Mouse (Mus musculus) forebrain, postnatal 0 days (tissue): ENCODE measurements around the gene Mllt3. TPM values are rescaled to one million over a fixed set of nuclear protein-coding genes. Genes with fewer than 3 reads are reported as not detected.
A peak's percentile ranks its signal among the peaks of the same experiment; 100 is the strongest.

Experiments
- ATAC-seq: fragments of 200-750 bp; cut with Nextera tagmentation; 2 replicates; pipeline ENCODE4 v1.8.0; 2017; ENCODE audit warnings: mild to moderate bottlenecking, moderate library complexity
- DNase-seq: peaks from one replicate; pipeline ENCODE4 v3.0.0-alpha.2; 2015
- H3K27ac ChIP-seq: fragments of 300-500 bp; sonication (generic); 2 replicates; pipeline ENCODE4 v1.5.1; 2014; ENCODE audit warnings: low read depth, mild to moderate bottlenecking, antibody characterized with exemption, low read length, moderate library complexity, mixed read lengths
- H3K27me3 ChIP-seq: fragments of 300-500 bp; sonication (generic); 2 replicates; pipeline ENCODE4 v1.6.1; 2014; ENCODE audit warnings: mild to moderate bottlenecking, low read length, mixed read lengths; ENCODE audit not compliant: insufficient read depth
- H3K36me3 ChIP-seq: fragments of 300-500 bp; sonication (generic); 2 replicates; pipeline ENCODE4 v1.6.1; 2014; ENCODE audit warnings: mild to moderate bottlenecking, moderate library complexity; ENCODE audit not compliant: insufficient read depth
- H3K4me1 ChIP-seq: fragments of 300-500 bp; sonication (generic); 2 replicates; pipeline ENCODE4 v1.6.1; 2014; ENCODE audit warnings: antibody characterized with exemption; ENCODE audit not compliant: insufficient read depth
- H3K4me2 ChIP-seq: fragments of 300-500 bp; sonication (generic); 2 replicates; pipeline ENCODE4 v1.6.1; 2014; ENCODE audit warnings: low read depth, mild to moderate bottlenecking, moderate library complexity
- H3K4me3 ChIP-seq: fragments of 300-500 bp; sonication (generic); 2 replicates; pipeline ENCODE4 v1.5.1; 2014; ENCODE audit warnings: low read depth, low read length, mixed read lengths
- H3K9ac ChIP-seq: fragments of 300-500 bp; sonication (generic); 2 replicates; pipeline ENCODE4 v1.6.1; 2014; ENCODE audit warnings: mild to moderate bottlenecking
- H3K9me3 ChIP-seq: fragments of 300-500 bp; sonication (generic); 2 replicates; pipeline ENCODE4 v1.6.1; 2016; ENCODE audit warnings: low read length
- CTCF ChIP-seq: sonication (generic); IDR thresholded peaks from 2 replicates; pipeline ENCODE4 v1.5.1; 2016; ENCODE audit warnings: antibody characterized with exemption, control low read depth, low read depth
- WGBS: fragments of 180-500 bp; shearing (Covaris S2); extraction: QIAGEN DNeasy Blood & Tissue Kit; methylation state at CpG from one replicate; pipeline ENCODE4 v1.1.7; 2014; 5-methylcytosine and 5-hydroxymethylcytosine counted together
- polyA plus RNA-seq: library from polyadenylated mRNA; unstranded; fragments of >200 nt; fragmentation: Nextera tagmentation; extraction: Ambion mirVana; gene quantifications from 2 replicates; pipeline ENCODE4 v1.2.1, GENCODE M21; 2015
- total RNA-seq: library from RNA; depleted of rRNA; stranded (reverse); fragments of >200 nt; gene quantifications from 2 replicates; pipeline ENCODE4 v1.2.3, GENCODE M21; 2014

Mllt3 gene
- total and polyA plus RNA-seq, 2 experiments from 2014 or later = 41.0 to 75.2 TPM

DNA sequence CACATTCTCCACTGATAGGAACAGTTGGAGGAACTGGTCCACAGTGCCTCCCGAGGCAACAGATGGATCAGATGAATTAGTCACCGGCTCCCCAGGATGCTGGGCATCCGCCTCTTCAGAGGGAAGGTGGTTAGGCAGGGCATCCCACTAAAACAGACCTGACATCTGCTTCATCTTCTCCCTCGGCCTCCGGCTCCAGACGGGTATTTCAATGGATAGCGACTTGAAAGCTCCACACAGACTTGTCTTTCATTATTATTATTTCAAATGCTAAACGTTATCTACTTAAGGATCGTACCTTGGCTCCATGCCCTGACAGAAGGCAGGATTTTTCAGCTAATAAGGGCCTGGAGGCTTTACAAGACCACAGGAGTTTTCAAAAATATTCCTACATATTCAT is 214.0 kb downstream of the Mllt3 start:
- DNase-seq = peak; percentile 63
- no peaks in the 10 kb centered on the region for H3K9me3 ChIP-seq
- no peak for TF ChIP-seq CTCF
- no peak overlapping the region for H3K4me3 ChIP-seq
- H3K4me2 ChIP-seq = no peak overlapping the region
- ATAC-seq = peak; percentile 65
- peaks cover 5% of the 10 kb centered on the region for H3K4me1 ChIP-seq
- WGBS = 17% methylated on average over 9 of the region's 9 CpGs
- no peaks in the 10 kb centered on the region for H3K36me3 ChIP-seq
- no peaks in the 10 kb centered on the region for H3K27me3 ChIP-seq
- peak overlapping the region; percentile 50; the same call in 1 of the 2 replicates for H3K27ac ChIP-seq
- no peak overlapping the region for H3K9ac ChIP-seq

DNA sequence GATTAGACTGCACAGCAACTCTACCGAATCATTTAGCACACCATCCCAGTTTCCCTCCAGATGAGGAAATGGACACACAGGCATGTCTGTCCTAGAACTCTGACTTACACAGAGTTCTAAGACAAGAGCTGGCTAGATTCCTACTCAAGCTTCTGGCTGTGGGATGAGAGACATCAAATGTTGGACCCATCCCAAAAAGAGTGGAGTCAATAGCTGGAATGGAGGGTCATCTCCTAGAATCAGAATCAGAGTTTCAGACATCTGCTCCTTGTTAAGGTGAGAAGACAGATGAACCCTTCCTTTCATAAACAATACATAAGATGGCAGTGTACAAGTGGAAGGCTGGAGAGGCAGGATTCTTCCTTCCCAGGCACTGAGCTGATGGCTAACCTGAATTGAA is 214.9 kb downstream of the Mllt3 start:
- Histone ChIP-seq H3K4me2 (no peak overlapping the region), H3K4me3 (no peak overlapping the region), H3K4me1 (peaks cover 5% of the 10 kb centered on the region), H3K27ac (no peak overlapping the region), H3K9me3 (no peaks in the 10 kb centered on the region), H3K27me3 (no peaks in the 10 kb centered on the region), H3K9ac (no peak overlapping the region), H3K36me3 (no peaks in the 10 kb centered on the region)
- TF ChIP-seq CTCF = no peak
- DNase-seq (no peak), ATAC-seq (no peak)
- 90% methylated on average over 1 of the region's 1 CpGs for WGBS

DNA sequence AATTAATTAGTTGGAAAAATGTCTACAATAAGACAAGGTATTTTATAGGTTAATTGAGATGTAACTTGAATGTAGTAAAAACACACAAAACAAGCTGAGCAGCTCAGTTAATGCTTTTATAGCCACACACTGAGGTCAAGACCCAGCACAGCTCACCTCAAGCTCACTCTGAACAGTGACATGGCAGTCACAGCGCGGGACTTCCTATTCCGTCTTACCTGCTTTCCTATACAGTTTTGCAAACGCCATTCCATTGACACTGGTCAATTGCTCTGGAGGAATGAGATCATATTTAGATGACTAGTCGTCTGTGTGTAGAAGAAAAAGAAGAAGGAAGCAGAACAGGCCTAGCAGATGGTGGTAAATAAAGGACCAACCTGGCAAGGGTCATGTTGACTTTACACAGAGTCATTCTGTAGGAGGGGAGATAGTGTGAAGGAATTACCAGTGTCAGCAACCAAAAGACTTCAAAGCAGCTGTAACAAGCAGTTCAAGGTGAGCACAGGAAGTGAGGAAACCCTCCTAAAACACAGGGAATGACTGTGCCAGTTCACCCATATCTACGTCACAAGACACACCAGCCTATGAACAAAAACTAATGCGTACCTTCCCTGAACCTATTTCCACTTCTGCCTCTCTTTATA is 217.6 kb downstream of the Mllt3 start:
- WGBS = 87% methylated on average over 7 of the region's 7 CpGs

DNA sequence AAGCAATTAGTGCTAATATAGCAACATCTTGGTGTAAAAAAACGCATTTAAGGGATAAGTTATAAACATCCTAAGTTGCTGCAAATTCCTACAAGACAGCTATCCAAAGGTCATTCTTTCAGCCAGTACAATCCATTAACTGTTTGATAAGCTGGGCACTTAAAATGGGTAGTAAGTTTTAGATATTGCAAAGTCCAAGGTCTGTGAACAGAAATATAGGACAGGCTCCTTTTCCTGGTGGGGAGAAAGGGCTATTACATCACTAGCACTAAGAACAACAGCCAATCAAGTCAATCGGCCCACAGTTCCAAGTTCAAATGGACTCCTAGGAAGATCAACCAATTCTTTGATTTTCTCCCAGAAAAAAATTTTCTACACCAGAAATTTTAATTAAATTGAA is 221.3 kb downstream of the Mllt3 start:
- no peak overlapping the region for H3K9ac ChIP-seq
- H3K27me3 ChIP-seq = no peaks in the 10 kb centered on the region
- TF ChIP-seq CTCF = no peak
- no peak for DNase-seq
- no peaks in the 10 kb centered on the region for H3K36me3 ChIP-seq
- no peak overlapping the region for H3K4me3 ChIP-seq
- no peak overlapping the region for H3K4me2 ChIP-seq
- no peaks in the 10 kb centered on the region for H3K9me3 ChIP-seq
- no peaks in the 10 kb centered on the region for H3K4me1 ChIP-seq
- no peak for ATAC-seq
- 84% methylated on average over 2 of the region's 2 CpGs for WGBS
- H3K27ac ChIP-seq = no peak overlapping the region

More for the DNA sequence above, 217.6 kb downstream of the Mllt3 start:
- ATAC-seq = no peak
- H3K4me1 ChIP-seq = peaks cover 5% of the 10 kb centered on the region
- H3K4me2 ChIP-seq = no peak overlapping the region
- no peak overlapping the region for H3K4me3 ChIP-seq
- H3K9me3 ChIP-seq = no peaks in the 10 kb centered on the region
- no peak for DNase-seq
- no peak for TF ChIP-seq CTCF
- no peak overlapping the region for H3K27ac ChIP-seq
- no peak overlapping the region for H3K9ac ChIP-seq
- H3K36me3 ChIP-seq = no peaks in the 10 kb centered on the region
- H3K27me3 ChIP-seq = no peaks in the 10 kb centered on the region

DNA sequence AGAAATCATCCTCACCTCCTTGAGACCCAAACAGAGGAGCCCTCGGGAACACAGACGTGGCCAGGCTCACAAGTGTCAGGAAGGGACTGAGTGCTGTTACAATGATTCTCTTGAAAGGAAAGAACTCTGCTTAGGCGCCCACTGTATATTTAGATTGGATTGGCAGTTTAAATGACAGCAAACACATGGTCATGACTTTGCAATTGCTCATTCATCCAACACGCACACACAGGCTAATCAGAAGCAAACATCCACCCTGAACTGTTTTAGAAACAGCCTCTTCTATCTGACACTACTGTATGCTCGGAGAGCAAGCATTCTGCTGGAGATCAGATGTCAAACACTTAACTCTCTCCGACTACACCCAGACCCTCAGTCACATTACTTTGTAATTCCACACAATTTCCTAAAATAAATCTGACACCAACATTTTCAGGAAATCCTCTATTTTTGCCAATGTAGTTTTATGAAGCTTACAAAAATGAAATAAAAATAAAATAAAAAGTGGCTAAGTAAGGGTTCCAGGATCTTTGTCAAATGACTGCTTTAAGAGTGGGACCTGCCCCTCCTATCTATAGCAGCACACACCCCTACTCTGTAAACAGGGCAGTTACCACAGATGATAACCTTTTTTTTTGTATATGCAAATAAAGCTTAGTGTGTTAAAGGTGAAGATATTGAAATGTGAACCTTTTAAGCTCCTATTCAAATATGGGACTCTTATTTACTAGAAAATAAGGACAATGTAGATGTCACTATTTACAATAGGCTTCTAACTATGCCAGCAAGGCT is 226.8 kb downstream of the Mllt3 start:
- Histone ChIP-seq H3K4me2 (no peak overlapping the region), H3K9ac (no peak overlapping the region), H3K4me3 (no peak overlapping the region), H3K27ac (no peak overlapping the region), H3K27me3 (no peaks in the 10 kb centered on the region), H3K4me1 (no peaks in the 10 kb centered on the region), H3K36me3 (no peaks in the 10 kb centered on the region), H3K9me3 (no peaks in the 10 kb centered on the region)
- ATAC-seq (peak; percentile 66), DNase-seq (no peak)
- 14% methylated on average over 6 of the region's 6 CpGs for WGBS
- TF ChIP-seq CTCF = no peak

DNA sequence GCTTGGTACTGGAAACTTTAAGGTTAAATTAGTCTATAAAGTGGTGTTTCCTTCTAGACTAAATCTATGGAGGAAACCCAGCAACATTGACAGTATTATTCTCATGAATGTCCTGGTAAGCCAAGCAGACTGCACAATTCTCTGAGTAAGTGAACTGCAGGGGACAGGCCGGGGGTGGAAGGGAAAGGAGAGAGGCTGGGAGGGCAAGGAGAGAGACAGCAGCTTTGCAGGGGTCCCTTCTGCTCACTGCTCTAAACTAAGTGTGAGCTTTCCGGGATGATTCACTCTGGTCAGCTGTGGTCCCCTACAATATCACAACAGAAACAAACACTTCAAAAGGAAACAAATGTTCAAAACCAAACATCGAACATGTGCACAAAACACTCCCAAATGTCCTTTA is 228.6 kb downstream of the Mllt3 start:
- no peaks in the 10 kb centered on the region for H3K27me3 ChIP-seq
- H3K9ac ChIP-seq = no peak overlapping the region
- H3K9me3 ChIP-seq = no peaks in the 10 kb centered on the region
- no peak for TF ChIP-seq CTCF
- no peaks in the 10 kb centered on the region for H3K36me3 ChIP-seq
- ATAC-seq (no peak), DNase-seq (no peak)
- WGBS = 45% methylated on average over 3 of the region's 3 CpGs
- H3K27ac ChIP-seq = no peak overlapping the region
- H3K4me2 ChIP-seq = no peak overlapping the region
- H3K4me3 ChIP-seq = no peak overlapping the region
- no peaks in the 10 kb centered on the region for H3K4me1 ChIP-seq

DNA sequence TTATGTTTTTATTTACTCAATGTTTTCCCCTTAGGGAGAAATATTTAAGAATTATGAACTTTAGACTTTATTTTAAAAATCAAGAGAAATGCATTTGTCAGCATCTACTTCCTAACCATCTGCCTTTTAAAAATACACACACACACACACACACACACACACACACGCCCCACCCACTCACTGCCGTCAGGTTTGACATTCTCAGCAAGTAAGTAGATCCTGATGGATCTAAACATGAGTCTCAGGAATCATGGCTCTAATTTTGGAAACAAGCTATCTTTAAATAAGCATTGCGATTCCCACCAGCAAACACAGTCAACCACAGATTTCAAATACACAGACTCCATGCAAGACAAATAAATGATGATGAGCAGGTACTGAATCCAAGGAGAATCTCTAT is 229.9 kb downstream of the Mllt3 start:
- H3K9me3 ChIP-seq = no peaks in the 10 kb centered on the region
- DNase-seq = no peak
- H3K27me3 ChIP-seq = no peaks in the 10 kb centered on the region
- no peak for TF ChIP-seq CTCF
- no peak overlapping the region for H3K4me2 ChIP-seq
- H3K9ac ChIP-seq = no peak overlapping the region
- no peak overlapping the region for H3K4me3 ChIP-seq
- no peaks in the 10 kb centered on the region for H3K4me1 ChIP-seq
- no peaks in the 10 kb centered on the region for H3K36me3 ChIP-seq
- ATAC-seq = no peak
- H3K27ac ChIP-seq = no peak overlapping the region
- 71% methylated on average over 3 of the region's 3 CpGs for WGBS
